Mouse (Mus musculus): Measurements from ENCODE around the gene Dgcr6. TPM values are rescaled to one million over a fixed set of nuclear protein-coding genes. Genes with fewer than 3 reads are reported as not detected.

The Dgcr6 gene
- polyA plus RNA-seq, 1 experiment from 2014 or later = 167 TPM

DNA sequence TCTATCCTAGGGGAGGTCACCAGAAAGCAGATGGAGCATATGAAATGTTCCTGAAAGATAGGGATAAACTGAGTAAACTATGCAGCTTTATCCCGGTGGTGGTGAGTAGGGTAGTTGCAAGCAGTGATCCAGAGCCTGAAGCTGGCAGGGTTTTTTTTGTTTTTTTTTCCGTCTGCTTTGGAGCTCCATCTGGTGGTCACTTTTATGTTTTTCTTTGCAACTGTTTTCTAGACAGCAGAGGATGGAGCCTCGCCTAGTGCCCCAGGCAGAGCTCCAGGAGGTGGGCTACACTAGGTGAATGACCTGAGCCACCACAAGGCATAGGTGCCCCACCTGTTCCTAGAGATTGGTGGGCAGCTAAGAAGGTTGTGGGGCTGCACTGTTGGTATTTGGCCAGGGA lies 5.0 kb upstream of the Dgcr6 start:
- no peaks in the 10 kb centered on the region for H3K36me3 ChIP-seq
- peak; percentile 62 for ATAC-seq (replicated peaks)
- under 1% methylated on average over 3 of the region's 3 CpGs for WGBS
- no peak overlapping the region for H3K27ac ChIP-seq (replicated peaks)
- H3K4me1 ChIP-seq = peaks cover under 1% of the 10 kb centered on the region; the same call in 1 of the 2 replicates
- H3K4me3 ChIP-seq = no peak overlapping the region
- no peaks in the 10 kb centered on the region for H3K27me3 ChIP-seq
- H3K4me2 ChIP-seq (replicated peaks) = no peak overlapping the region
- no peaks in the 10 kb centered on the region for H3K9me3 ChIP-seq
- no peak overlapping the region for H3K9ac ChIP-seq (replicated peaks)

DNA sequence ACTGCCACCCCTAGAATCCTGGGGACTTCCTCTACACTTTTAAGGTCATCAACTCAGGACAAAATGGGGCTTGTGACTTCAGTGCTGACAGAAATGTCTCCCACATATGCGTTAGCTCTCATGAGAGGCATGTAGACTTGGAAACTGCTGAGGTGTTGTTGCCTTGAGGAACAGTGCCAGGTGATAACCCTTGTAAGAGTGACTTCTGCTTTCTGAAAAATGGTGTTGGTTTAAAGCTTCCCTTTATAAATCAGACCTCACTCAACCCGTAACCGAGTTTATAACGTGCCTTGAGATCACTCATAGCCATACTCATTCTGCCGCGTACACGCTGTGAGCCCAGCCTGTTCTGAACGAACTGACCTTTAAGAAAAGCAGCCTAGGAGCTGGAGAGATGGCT lies 4.6 kb upstream of the Dgcr6 start:
- Histone ChIP-seq H3K4me3 (no peak overlapping the region), H3K4me2 (replicated peaks) (no peak overlapping the region), H3K4me1 (peaks cover 3% of the 10 kb centered on the region; the same call in 1 of the 2 replicates), H3K9ac (replicated peaks) (no peak overlapping the region), H3K36me3 (no peaks in the 10 kb centered on the region), H3K9me3 (no peaks in the 10 kb centered on the region), H3K27me3 (no peaks in the 10 kb centered on the region), H3K27ac (replicated peaks) (no peak overlapping the region)
- no peak for ATAC-seq (replicated peaks)
- WGBS = 74% methylated on average over 8 of the region's 8 CpGs

DNA sequence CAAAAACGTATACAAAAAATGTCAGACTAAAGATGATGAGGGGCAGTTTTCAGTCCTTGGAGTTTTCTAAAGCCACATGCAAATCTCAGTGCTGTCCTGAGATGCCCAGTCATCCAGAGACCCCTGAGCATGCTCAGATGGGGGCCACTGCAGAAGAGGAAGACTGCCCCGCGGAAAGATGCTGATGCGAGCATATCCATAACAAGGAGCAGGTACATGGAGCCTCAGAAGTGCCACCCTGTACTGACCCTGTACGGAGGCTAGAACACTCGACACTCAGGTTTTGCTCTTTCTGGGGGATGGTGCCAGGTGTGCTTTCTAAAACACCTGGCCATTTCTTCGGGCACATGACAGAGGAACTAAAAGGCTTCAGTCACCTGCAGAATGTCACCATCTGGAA lies 338 bp upstream of the Dgcr6 start:
- ATAC-seq (replicated peaks) = peak; percentile 33; the same call in 1 of the 2 replicates
- peaks cover 3% of the 10 kb centered on the region; the same call in 1 of the 2 replicates for H3K4me1 ChIP-seq
- no peaks in the 10 kb centered on the region for H3K36me3 ChIP-seq
- H3K9ac ChIP-seq (replicated peaks) = no peak overlapping the region
- no peak overlapping the region for H3K27ac ChIP-seq (replicated peaks)
- WGBS = 56% methylated on average over 7 of the region's 7 CpGs
- H3K4me2 ChIP-seq (replicated peaks) = no peak overlapping the region
- H3K27me3 ChIP-seq = no peaks in the 10 kb centered on the region
- no peak overlapping the region for H3K4me3 ChIP-seq
- no peaks in the 10 kb centered on the region for H3K9me3 ChIP-seq

- Histone ChIP-seq H3K4me1 (peaks cover 6% of the 10 kb centered on the region; the same call in 1 of the 2 replicates), H3K27me3 (no peaks in the 10 kb centered on the region), H3K36me3 (no peaks in the 10 kb centered on the region), H3K9me3 (no peaks in the 10 kb centered on the region), H3K27ac (replicated peaks) (no peak overlapping the region), H3K4me2 (replicated peaks) (no peak overlapping the region), H3K9ac (replicated peaks) (no peak overlapping the region), H3K4me3 (no peak overlapping the region)
- WGBS = 79% methylated on average over 2 of the region's 2 CpGs
- ATAC-seq (replicated peaks) = no peak
These were observed 3.6 kb downstream of the Dgcr6 start for GRCm38 (mm10) chr16:18056215-18056614.

DNA sequence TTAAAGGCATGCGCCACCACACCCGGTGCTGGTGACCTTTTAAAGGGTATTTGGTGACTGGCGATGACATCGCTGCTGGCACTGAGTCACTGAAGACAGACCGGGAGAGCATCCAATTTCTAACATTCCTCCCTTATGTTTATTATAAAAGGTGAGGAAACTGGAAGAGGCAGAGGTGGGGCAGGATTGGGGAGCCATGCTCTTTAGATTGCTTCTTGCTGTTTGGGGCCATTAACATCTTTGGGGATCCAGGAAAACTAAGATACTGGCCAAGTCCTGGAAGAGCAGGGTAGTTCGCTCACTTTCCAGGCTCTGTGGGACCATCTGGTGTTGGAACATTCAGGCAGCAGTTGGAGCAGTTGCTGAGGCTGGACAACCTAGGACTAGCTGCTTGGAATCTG lies 5.7 kb downstream of the Dgcr6 start:
- Histone ChIP-seq H3K36me3 (no peaks in the 10 kb centered on the region), H3K27ac (replicated peaks) (no peak overlapping the region), H3K4me1 (peaks cover 3% of the 10 kb centered on the region; the same call in 1 of the 2 replicates), H3K27me3 (no peaks in the 10 kb centered on the region), H3K4me3 (no peak overlapping the region), H3K4me2 (replicated peaks) (no peak overlapping the region), H3K9ac (replicated peaks) (no peak overlapping the region), H3K9me3 (no peaks in the 10 kb centered on the region)
- 69% methylated on average over 6 of the region's 6 CpGs for WGBS
- ATAC-seq (replicated peaks) = no peak

GRCm38 (mm10) chr16:18059243-18059642 lies 6.6 kb downstream of the Dgcr6 start:
- Histone ChIP-seq H3K27me3 (no peaks in the 10 kb centered on the region), H3K36me3 (no peaks in the 10 kb centered on the region), H3K27ac (replicated peaks) (no peak overlapping the region), H3K9me3 (no peaks in the 10 kb centered on the region), H3K9ac (replicated peaks) (no peak overlapping the region), H3K4me1 (peaks cover 3% of the 10 kb centered on the region; the same call in 1 of the 2 replicates), H3K4me2 (replicated peaks) (no peak overlapping the region), H3K4me3 (no peak overlapping the region)
- WGBS = 81% methylated on average over 10 of the region's 10 CpGs
- ATAC-seq (replicated peaks) = no peak

DNA sequence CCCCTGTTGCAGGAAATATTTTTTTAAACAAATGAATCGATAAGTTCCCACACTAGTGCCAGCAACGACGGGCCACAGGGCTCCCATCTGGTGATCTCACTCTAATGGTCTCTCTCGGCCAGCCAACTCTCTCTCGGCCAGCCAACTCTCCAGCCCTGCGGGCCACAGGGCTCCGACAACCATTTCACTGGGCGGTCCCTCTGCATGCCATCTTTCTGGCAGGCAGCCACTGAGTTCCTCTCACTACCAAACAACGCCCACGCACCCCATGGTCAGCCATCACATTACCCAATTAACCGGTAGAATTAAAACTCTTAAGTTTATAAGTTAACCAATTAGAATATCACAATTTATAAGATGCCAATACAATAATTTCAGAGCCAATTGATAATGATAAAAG lies 8.5 kb downstream of the Dgcr6 start:
- ATAC-seq (replicated peaks) = no peak
- no peaks in the 10 kb centered on the region for H3K27me3 ChIP-seq
- no peaks in the 10 kb centered on the region for H3K9me3 ChIP-seq
- 78% methylated on average over 11 of the region's 11 CpGs for WGBS
- H3K4me1 ChIP-seq = peaks cover 6% of the 10 kb centered on the region
- no peak overlapping the region for H3K4me2 ChIP-seq (replicated peaks)
- H3K4me3 ChIP-seq = no peak overlapping the region
- H3K9ac ChIP-seq (replicated peaks) = no peak overlapping the region
- H3K36me3 ChIP-seq = no peaks in the 10 kb centered on the region
- no peak overlapping the region for H3K27ac ChIP-seq (replicated peaks)

GRCm38 (mm10) chr16:18066060-18067009 lies 13.7 kb downstream of the Dgcr6 start:
- H3K36me3 ChIP-seq = peaks cover 21% of the 10 kb centered on the region
- H3K9me3 ChIP-seq = no peaks in the 10 kb centered on the region
- H3K4me2 ChIP-seq (replicated peaks) = peak overlapping the region; percentile 59
- H3K4me1 ChIP-seq = peaks cover 25% of the 10 kb centered on the region
- peak overlapping the region; percentile 95 for H3K9ac ChIP-seq (replicated peaks)
- H3K27me3 ChIP-seq = no peaks in the 10 kb centered on the region
- peak overlapping the region; percentile 93 for H3K27ac ChIP-seq (replicated peaks)
- H3K4me3 ChIP-seq = peak overlapping the region; percentile 96
- ATAC-seq (replicated peaks) = peak; percentile 99
- under 1% methylated on average over 81 of the region's 81 CpGs for WGBS

DNA sequence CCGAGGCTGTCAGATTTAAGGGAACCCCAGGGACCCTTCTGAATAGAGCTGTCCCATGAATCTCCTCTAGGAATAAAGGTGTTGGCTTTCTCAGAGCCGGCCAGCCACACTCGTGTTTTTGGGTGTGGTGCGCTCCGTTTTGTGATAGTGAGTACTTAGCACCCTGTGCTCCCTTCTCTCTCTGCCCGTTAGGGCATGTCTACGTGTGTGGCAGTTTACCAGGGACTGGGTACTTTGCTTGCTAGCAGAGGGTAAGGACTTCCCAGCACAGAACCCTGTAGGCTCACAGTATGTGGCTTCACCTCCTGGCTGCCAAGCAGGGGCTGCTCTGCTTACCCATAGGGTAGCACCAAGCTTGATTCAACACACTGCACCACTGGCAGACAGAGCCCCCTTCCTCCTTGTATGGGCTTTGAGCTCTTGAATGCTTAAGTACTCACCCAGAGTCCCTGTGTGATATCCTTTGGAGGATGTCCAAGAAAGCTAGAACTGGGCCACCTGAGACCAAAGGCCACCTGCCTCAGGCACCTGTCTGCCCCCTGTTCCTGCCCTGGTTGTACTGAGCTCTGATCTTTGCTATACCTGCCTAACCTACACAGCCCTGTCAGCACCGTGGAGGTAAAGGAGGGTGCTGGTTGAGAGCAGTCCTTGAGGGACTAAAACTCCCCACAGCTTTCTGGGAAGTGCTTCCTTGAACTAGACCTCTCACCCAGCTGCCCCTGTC lies 16.2 kb downstream of the Dgcr6 start:
- Histone ChIP-seq H3K9ac (replicated peaks) (no peak overlapping the region), H3K4me3 (no peak overlapping the region), H3K4me2 (replicated peaks) (no peak overlapping the region), H3K27me3 (no peaks in the 10 kb centered on the region), H3K4me1 (peaks cover 25% of the 10 kb centered on the region), H3K27ac (replicated peaks) (no peak overlapping the region), H3K9me3 (no peaks in the 10 kb centered on the region), H3K36me3 (peaks cover 33% of the 10 kb centered on the region)
- WGBS = 83% methylated on average over 8 of the region's 8 CpGs
- no peak for ATAC-seq (replicated peaks)

- no peak overlapping the region for H3K4me3 ChIP-seq
- H3K27me3 ChIP-seq = no peaks in the 10 kb centered on the region
- no peak overlapping the region for H3K27ac ChIP-seq (replicated peaks)
- WGBS = 93% methylated on average over 5 of the region's 5 CpGs
- no peak for ATAC-seq (replicated peaks)
- H3K4me2 ChIP-seq (replicated peaks) = no peak overlapping the region
- H3K9ac ChIP-seq (replicated peaks) = no peak overlapping the region
- H3K36me3 ChIP-seq = peaks cover 33% of the 10 kb centered on the region
- H3K9me3 ChIP-seq = no peaks in the 10 kb centered on the region
- peaks cover 23% of the 10 kb centered on the region for H3K4me1 ChIP-seq
These were observed 18.1 kb downstream of the Dgcr6 start for GRCm38 (mm10) chr16:18070798-18071197.

- H3K27ac ChIP-seq (replicated peaks) = no peak overlapping the region
- 95% methylated on average over 13 of the region's 13 CpGs for WGBS
- no peaks in the 10 kb centered on the region for H3K27me3 ChIP-seq
- ATAC-seq (replicated peaks) = no peak
- H3K4me1 ChIP-seq = peaks cover 18% of the 10 kb centered on the region
- no peak overlapping the region for H3K9ac ChIP-seq (replicated peaks)
- H3K9me3 ChIP-seq = no peaks in the 10 kb centered on the region
- H3K4me2 ChIP-seq (replicated peaks) = no peak overlapping the region
- H3K36me3 ChIP-seq = peaks cover 33% of the 10 kb centered on the region
- no peak overlapping the region for H3K4me3 ChIP-seq
These were observed 19.4 kb downstream of the Dgcr6 start for GRCm38 (mm10) chr16:18072089-18072488.

GRCm38 (mm10) chr16:18073259-18073962 lies 20.8 kb downstream of the Dgcr6 start:
- Histone ChIP-seq H3K4me3 (no peak overlapping the region), H3K9ac (replicated peaks) (no peak overlapping the region), H3K27ac (replicated peaks) (no peak overlapping the region), H3K4me2 (replicated peaks) (no peak overlapping the region), H3K36me3 (peaks cover 33% of the 10 kb centered on the region), H3K27me3 (no peaks in the 10 kb centered on the region), H3K9me3 (no peaks in the 10 kb centered on the region), H3K4me1 (peaks cover 7% of the 10 kb centered on the region)
- 86% methylated on average over 9 of the region's 9 CpGs for WGBS
- ATAC-seq (replicated peaks) = peak; percentile 35

Measured in forebrain, embryonic 15.5 days (tissue).